Comparison of ENCODE assay signal across 10 mouse cellular contexts in the genomic region with DNA sequence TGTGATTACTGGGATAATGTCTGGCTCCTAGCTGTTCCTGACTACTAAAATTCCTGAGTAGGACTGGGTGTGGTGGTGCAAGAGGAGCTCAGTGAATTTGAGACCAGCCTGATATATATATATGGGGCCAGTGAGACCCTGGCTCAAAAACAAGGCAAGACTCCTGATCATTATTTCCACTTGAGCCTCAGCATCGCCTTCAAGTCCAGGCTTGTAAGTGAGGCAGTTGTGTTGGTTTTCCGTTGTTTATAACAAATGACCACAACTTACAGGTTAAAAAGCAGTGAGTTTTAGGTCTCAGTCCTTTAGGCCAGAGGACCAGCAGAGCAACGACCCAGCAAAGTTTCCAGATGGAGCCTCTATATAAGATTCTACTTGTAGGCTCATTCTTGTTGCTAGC.
"Had no signal": no experiment of that assay in that cellular context is flagged by ENCODE, and none has a peak within 500 bp of the region (broad histone marks: within the 10 kb centered on the region; RNA-seq: fewer than 3 reads in every experiment).

No protein-coding gene starts in this region.

- H3K27me3 ChIP-seq: liver, embryonic 13.5 days had no signal

- DNase-seq: kidney, postnatal 10 days; kidney, postnatal 36 days; liver, embryonic 13.5 days; lung, adult 2 months; lung, postnatal 14 days; lung, postnatal 4 days; midbrain, embryonic 14.5 days; thymus, adult 18-20 months; thymus, postnatal 36 days had no signal

- H3K9ac ChIP-seq: liver, embryonic 13.5 days had no signal

- H3K4me3 ChIP-seq: liver, embryonic 13.5 days had no signal

- H3K9me3 ChIP-seq: liver, embryonic 13.5 days had no signal

- H3K4me2 ChIP-seq: liver, embryonic 13.5 days; midbrain, embryonic 11.5 days had no signal

- H3K27ac ChIP-seq: liver, embryonic 13.5 days had no signal
